8 mouse cellular contexts compared by ENCODE assay signal in the genomic region with DNA sequence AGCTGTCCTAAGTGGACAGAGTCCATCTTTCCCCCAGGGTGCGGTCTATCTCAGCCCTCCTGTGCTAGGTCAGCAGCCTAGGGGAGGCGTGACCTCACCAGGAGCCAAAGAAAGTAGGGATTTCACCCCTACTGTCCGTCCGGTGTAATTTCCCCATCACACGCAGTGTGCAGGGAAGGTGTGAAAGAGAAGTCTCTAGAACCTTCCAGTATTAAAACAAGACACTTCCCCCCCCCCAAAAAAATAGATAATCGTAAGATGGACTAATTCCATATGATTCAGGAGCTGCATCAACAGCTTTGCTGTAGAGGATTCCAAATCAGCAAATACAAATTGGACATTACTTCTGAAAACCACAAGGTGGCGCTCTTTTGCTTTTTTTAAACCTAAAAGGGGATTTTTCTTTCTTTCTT. TPM values are rescaled to one million over a fixed set of nuclear protein-coding genes. Genes with fewer than 3 reads are reported as not detected.
DNase-seq lines count a peak whose midpoint lies in the region; ATAC-seq and TF ChIP-seq lines count a peak whose summit lies in the region.

No protein-coding gene starts in this region.

- TF ChIP-seq CTCF in kidney, adult 2 months (conservative IDR thresholded peaks at IDR 0.05; ENCODE audit: insufficient read depth, insufficient read length, low read depth, low read length), result no peak

- H3K9me3 ChIP-seq in megakaryocyte, embryonic 14.5 days, result no peaks in the 10 kb centered on the region

- no peak overlapping the region for H3K27ac ChIP-seq in kidney, adult 2 months (ENCODE audit: insufficient read depth, low read depth, low read length)

- H3K36me3 ChIP-seq in kidney, adult 2 months (ENCODE audit: control insufficient read depth, insufficient read depth, low read length), result no peaks in the 10 kb centered on the region
- no peaks in the 10 kb centered on the region for H3K36me3 ChIP-seq in megakaryocyte, embryonic 14.5 days (replicated peaks; ENCODE audit: low read length)

- peak; percentile 66 for ATAC-seq in granulocyte monocyte progenitor cell, adult 5-6 weeks (replicated peaks; ENCODE audit: poor library complexity, severe bottlenecking)

- H3K4me1 ChIP-seq in kidney, adult 2 months (ENCODE audit: control insufficient read depth, insufficient read depth, low read length), result no peaks in the 10 kb centered on the region
- peaks cover 37% of the 10 kb centered on the region for H3K4me1 ChIP-seq in megakaryocyte, embryonic 14.5 days

- WGBS in kidney, adult 2 months, result 10% methylated on average over 7 of the region's 7 CpGs

- peak; percentile 16 for DNase-seq in kidney, adult 9 months
- DNase-seq in kidney, adult 2 months, result no peak
- DNase-seq in R1 (ENCODE audit: low read depth, low spot score), result peak; percentile 28
- no peak for DNase-seq in urinary bladder, postnatal 14 days (ENCODE audit: low spot score)
- no peak for DNase-seq in lung, postnatal 10 days
- DNase-seq in frontal cortex, postnatal 10 days (ENCODE audit: low spot score in 2 of 2), result no peak

- TF ChIP-seq POLR2A in kidney, adult 2 months (IDR thresholded peaks at IDR 0.05; ENCODE audit: low read depth, low read length), result no peak

- H3K27me3 ChIP-seq in kidney, adult 2 months (replicated peaks; ENCODE audit: control insufficient read depth, insufficient read depth, low read length), result no peaks in the 10 kb centered on the region
- peaks cover 9% of the 10 kb centered on the region for H3K27me3 ChIP-seq in megakaryocyte, embryonic 14.5 days (replicated peaks)

- H3K4me3 ChIP-seq in kidney, adult 2 months (ENCODE audit: insufficient read depth, low read depth, low read length), result no peak overlapping the region
- peak overlapping the region; percentile 82 for H3K4me3 ChIP-seq in megakaryocyte, embryonic 14.5 days (replicated peaks)

RNA-seq across cellular contexts. Expression of a gene that starts 7.7 kb away (rescaled TPM):
- 3.6 and 4.0 TPM in 2 replicates for polyA plus RNA-seq in kidney, adult 2 months (2012; rRNA removed)
- 1.6 and 3.2 TPM in 2 replicates for total RNA-seq in granulocyte monocyte progenitor cell, adult 5-6 weeks (2014; fragmentation: Nextera tagmentation)
- total RNA-seq in granulocyte monocyte progenitor cell, adult 5-6 weeks (2017), result 2.5 and 4.6 TPM in 2 replicates
- polyA plus RNA-seq in megakaryocyte, embryonic 14.5 days (2012; ENCODE audit: insufficient read depth, low replicate concordance), result 1.3 TPM in 1 of 2 replicates, not detected in the other

Comparison
In these comparisons a context has a peak if more than half of its experiments do, and no peak if none do; other contexts are left out.
1. DNase-seq: peak in kidney, adult 9 months (single experiment) and R1 (single experiment); none in kidney, adult 2 months (single experiment), urinary bladder, postnatal 14 days (single experiment), lung, postnatal 10 days (single experiment) and frontal cortex, postnatal 10 days (0 of 2).